Mouse (Mus musculus) heart, embryonic 15.5 days (tissue): Measurements from ENCODE around the gene Gm10300. TPM values are rescaled to one million over a fixed set of nuclear protein-coding genes. Genes with fewer than 3 reads are reported as not detected.

Source experiments
- ATAC-seq: fragments of 200-750 bp; cut with Nextera tagmentation; replicated peaks from 2 replicates; pipeline ENCODE4 v1.8.0; 2017; ENCODE audit warnings: low read depth, moderate TSS enrichment; ENCODE audit not compliant: insufficient number of reproducible peaks, insufficient read depth, low FRiP score
- H3K27ac ChIP-seq: fragments of 300-500 bp; sonication (generic); 2 replicates; pipeline ENCODE4 v1.5.1; 2015; ENCODE audit warnings: mild to moderate bottlenecking, inconsistent platforms
- H3K27me3 ChIP-seq: fragments of 300-500 bp; sonication (generic); 2 replicates; pipeline ENCODE4 v1.6.1; 2015; ENCODE audit warnings: inconsistent platforms
- H3K36me3 ChIP-seq: fragments of 300-500 bp; sonication (generic); 2 replicates; pipeline ENCODE4 v1.6.1; 2015; ENCODE audit warnings: mild to moderate bottlenecking, inconsistent platforms
- H3K4me1 ChIP-seq: fragments of 300-500 bp; sonication (generic); replicated peaks from 2 replicates; pipeline ENCODE4 v1.6.1; 2015; ENCODE audit warnings: inconsistent platforms
- H3K4me2 ChIP-seq: fragments of 300-500 bp; sonication (generic); 2 replicates; pipeline ENCODE4 v1.6.1; 2015; ENCODE audit warnings: inconsistent platforms, mild to moderate bottlenecking, moderate library complexity
- H3K4me3 ChIP-seq: fragments of 300-500 bp; sonication (generic); 2 replicates; pipeline ENCODE4 v1.5.1; 2015; ENCODE audit warnings: mild to moderate bottlenecking, inconsistent platforms
- H3K9ac ChIP-seq: fragments of 300-500 bp; sonication (generic); 2 replicates; pipeline ENCODE4 v1.6.1; 2015; ENCODE audit warnings: mild to moderate bottlenecking, inconsistent platforms
- H3K9me3 ChIP-seq: fragments of 300-500 bp; sonication (generic); replicated peaks from 2 replicates; pipeline ENCODE4 v1.6.1; 2016; ENCODE audit warnings: inconsistent platforms
- WGBS: fragments of 180-500 bp; shearing (Covaris S2); methylation state at CpG from one replicate; pipeline ENCODE4 v1.1.7; 2015; ENCODE audit warnings: mixed read lengths; 5-methylcytosine and 5-hydroxymethylcytosine counted together
- polyA plus RNA-seq: library from polyadenylated mRNA; unstranded; fragments of >200 nt; fragmentation: Nextera tagmentation; extraction: Ambion mirVana; gene quantifications from 2 replicates; pipeline ENCODE4 v1.2.1, GENCODE M21; 2015

Gm10300 gene
- polyA plus RNA-seq, 1 experiment from 2014 or later: 0.10 TPM

DNA sequence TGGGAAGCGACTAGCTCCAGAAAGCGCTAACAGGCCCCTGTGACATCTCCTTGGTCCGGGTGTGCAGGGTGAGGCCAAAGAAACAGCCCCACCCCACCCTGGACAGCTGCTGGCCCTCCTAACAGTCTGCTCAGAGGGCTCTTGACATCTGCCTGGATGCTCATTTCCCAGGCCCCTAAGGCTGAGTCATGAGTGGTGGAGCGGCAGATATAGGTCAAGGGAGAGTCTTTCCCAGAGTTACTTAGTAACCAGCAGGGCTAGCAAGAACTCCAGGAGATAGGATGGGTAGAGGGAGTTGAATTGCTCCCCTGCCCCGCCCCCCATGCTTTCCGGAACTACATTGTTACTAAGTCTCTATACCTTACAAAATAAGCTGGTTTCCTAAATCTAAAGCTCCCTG, 18.6 kb downstream of the Gm10300 start:
- Histone ChIP-seq H3K9ac (no peak overlapping the region), H3K4me1 (no peaks in the 10 kb centered on the region), H3K36me3 (no peaks in the 10 kb centered on the region), H3K27me3 (no peaks in the 10 kb centered on the region), H3K9me3 (no peaks in the 10 kb centered on the region), H3K27ac (no peak overlapping the region), H3K4me2 (no peak overlapping the region), H3K4me3 (no peak overlapping the region)
- no peak for ATAC-seq
- WGBS: 68% methylated on average over 6 of the region's 6 CpGs

DNA sequence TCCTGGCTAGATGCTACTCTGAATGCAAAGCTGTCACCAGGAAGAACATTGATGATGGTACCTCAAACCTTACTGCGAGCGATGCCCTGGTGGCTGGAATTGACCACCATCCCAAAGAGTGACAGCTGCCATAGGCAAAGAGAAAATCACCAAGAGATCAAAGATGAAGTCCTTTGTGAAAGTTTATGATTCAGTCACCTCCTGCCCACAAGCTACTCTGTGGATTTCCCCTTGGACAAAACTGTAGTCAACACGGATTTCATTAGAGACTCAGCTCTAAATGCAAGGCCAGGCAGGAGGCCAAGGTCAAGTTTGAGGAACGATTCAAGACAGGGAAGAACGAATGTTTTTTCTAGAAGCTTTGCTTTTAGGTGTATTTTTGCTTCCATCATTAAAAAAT, 19.4 kb downstream of the Gm10300 start:
- Histone ChIP-seq H3K4me2 (no peak overlapping the region), H3K9ac (no peak overlapping the region), H3K9me3 (no peaks in the 10 kb centered on the region), H3K36me3 (no peaks in the 10 kb centered on the region), H3K4me1 (no peaks in the 10 kb centered on the region), H3K27ac (no peak overlapping the region), H3K27me3 (no peaks in the 10 kb centered on the region), H3K4me3 (no peak overlapping the region)
- no peak for ATAC-seq
- 79% methylated on average over 5 of the region's 5 CpGs for WGBS

DNA sequence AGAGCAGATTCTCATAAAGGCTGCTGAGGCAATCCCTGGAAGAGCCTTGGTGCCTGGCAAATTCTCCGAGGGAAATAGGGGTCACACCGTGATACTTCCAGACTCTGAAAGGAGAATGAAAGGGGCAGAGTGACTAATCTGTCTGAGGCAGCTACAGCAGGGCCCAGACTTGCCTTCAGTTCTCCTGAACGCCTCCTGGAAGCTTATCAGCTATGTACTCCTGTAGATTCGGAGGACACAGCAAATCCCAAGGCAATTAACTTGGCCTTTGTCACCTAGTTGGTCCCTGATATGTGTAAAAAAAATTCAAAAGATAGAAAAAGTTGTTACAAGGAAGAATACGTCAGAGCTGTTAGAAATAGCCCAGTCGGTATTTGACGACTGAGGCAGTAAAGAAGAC, 20.5 kb downstream of the Gm10300 start:
- 58% methylated on average over 7 of the region's 7 CpGs for WGBS
- Histone ChIP-seq H3K4me3 (no peak overlapping the region), H3K4me1 (peaks cover 6% of the 10 kb centered on the region), H3K27me3 (no peaks in the 10 kb centered on the region), H3K27ac (no peak overlapping the region), H3K36me3 (no peaks in the 10 kb centered on the region), H3K9me3 (no peaks in the 10 kb centered on the region), H3K4me2 (no peak overlapping the region), H3K9ac (no peak overlapping the region)
- no peak for ATAC-seq

DNA sequence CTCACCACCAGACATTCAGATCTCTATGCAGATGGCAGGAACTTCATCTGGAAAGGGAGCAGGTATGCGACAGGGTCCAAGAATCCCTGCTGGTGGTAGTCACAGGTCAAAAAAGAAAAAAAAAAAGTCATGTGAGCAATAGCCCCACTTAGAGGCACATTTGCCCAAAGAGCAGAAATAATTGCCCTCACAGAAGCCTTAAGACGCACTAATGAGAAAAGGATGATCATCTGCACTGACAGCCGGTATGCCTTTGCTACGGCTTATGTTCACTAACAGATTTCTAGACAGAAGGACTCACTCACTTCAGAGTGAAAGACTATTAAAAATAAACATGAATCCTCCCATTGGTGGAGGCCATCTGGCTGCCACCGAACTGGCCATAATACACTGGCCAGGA, 25.1 kb downstream of the Gm10300 start:
- Histone ChIP-seq H3K4me2 (no peak overlapping the region), H3K4me3 (no peak overlapping the region), H3K27ac (no peak overlapping the region), H3K27me3 (no peaks in the 10 kb centered on the region), H3K9ac (no peak overlapping the region), H3K36me3 (no peaks in the 10 kb centered on the region), H3K9me3 (no peaks in the 10 kb centered on the region), H3K4me1 (peaks cover 6% of the 10 kb centered on the region)
- 57% methylated on average over 5 of the region's 5 CpGs for WGBS
- no peak for ATAC-seq

DNA sequence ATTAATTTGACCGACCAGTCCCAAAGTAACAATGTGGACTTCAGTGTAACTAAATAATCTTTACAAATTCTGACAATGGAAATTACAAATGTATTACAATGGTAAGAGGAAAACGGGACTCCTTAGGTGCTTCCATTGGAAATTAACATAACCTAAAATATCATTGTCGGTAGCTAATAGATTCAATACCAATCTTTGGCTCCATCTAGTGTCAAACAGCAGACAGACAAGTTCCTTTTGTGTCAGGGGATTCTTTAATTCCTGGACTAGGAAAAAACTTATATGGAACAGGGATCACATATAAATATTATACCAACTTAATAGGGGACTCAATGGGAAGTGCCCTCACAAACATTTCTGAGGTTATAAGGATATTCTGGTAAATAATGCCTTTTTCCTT, 26.7 kb downstream of the Gm10300 start:
- H3K9ac ChIP-seq: no peak overlapping the region
- no peaks in the 10 kb centered on the region for H3K9me3 ChIP-seq
- H3K4me1 ChIP-seq: peaks cover 6% of the 10 kb centered on the region
- no peak overlapping the region for H3K27ac ChIP-seq
- H3K4me3 ChIP-seq: no peak overlapping the region
- no peak for ATAC-seq
- 40% methylated on average over 3 of the region's 3 CpGs for WGBS
- H3K36me3 ChIP-seq: no peaks in the 10 kb centered on the region
- no peak overlapping the region for H3K4me2 ChIP-seq
- H3K27me3 ChIP-seq: no peaks in the 10 kb centered on the region

DNA sequence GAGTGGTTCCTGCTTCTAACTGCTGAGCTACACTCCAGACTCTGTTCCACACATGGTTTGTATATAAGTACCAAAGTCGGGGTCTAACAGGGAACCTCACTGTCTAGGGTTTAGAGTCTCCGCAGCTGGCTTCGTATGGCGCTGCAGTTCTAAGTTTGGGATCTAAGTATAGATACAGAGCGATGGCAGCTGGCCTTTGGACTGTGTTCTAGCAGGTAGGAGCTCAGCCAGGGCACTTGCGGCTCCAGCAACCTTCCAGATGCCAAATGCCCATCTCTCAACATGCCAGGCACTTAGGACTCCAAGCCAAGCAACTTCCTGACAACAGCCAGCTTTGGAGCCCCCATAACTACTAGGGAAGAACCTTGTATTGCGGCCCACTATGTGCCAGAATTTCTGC, 33.7 kb downstream of the Gm10300 start:
- H3K4me2 ChIP-seq: no peak overlapping the region

DNA sequence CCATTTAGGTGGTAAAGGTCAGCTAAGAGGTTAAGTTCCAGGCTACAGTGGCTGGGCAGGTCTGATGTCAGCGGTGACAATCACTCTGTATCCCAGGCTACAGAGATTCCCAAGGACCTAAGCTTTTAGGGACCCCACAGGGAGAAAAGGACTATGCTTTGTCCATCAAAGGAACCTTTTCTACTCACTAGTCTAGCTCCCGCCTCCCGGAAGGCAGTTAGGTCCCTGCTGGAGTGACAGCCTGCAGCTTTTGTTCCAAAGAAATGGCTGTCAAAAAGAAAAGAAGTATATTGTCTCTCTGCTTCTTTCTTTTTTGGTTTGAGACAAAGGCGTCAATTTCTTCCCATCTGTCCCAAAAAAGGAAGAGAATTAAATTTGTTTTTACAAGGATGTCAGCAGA, 36.7 kb downstream of the Gm10300 start:
- Histone ChIP-seq H3K4me3 (no peak overlapping the region), H3K4me2 (no peak overlapping the region), H3K27ac (no peak overlapping the region), H3K9ac (no peak overlapping the region), H3K4me1 (peaks cover 8% of the 10 kb centered on the region), H3K36me3 (no peaks in the 10 kb centered on the region), H3K9me3 (no peaks in the 10 kb centered on the region), H3K27me3 (peaks cover 15% of the 10 kb centered on the region)
- ATAC-seq: no peak
- 87% methylated on average over 4 of the region's 4 CpGs for WGBS

More for the DNA sequence above, 33.7 kb downstream of the Gm10300 start:
- H3K27me3 ChIP-seq: peaks cover 5% of the 10 kb centered on the region
- no peak for ATAC-seq
- peaks cover 2% of the 10 kb centered on the region for H3K4me1 ChIP-seq
- H3K9me3 ChIP-seq: no peaks in the 10 kb centered on the region
- H3K9ac ChIP-seq: no peak overlapping the region
- no peak overlapping the region for H3K4me3 ChIP-seq
- WGBS: 87% methylated on average over 7 of the region's 7 CpGs
- H3K27ac ChIP-seq: no peak overlapping the region
- no peaks in the 10 kb centered on the region for H3K36me3 ChIP-seq

DNA sequence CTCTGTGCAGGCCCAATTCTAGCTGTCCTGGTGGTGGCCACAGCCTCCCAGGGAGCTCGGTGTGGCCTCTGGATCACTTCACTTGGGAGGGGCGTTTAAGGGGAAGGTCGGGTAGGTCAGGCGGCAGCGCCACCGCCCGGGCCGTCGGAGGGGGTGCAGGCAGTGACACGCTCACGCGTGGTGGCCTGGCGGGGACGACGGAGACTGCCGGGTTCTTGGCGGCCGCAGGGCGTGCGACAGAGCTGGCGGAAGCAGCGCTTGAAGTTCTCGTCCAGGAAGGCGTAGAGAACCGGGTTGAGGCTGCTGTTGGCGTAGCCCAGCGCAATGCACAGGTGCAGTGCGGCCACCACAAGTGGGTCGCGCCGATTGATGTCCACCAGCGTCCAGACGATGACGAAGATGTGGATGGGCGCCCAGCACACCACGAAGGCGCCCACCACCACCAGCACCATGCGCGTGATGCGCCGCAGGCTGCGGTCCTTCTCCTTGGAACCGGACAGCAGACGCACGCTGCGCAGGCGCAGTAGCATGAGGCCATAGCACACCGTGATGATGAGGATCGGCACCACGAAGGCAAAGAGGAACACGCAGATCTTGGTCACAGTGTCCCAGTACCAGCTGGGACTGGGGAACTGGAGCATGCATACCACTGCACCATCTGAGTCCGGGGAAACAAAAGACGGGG, 39.1 kb downstream of the Gm10300 start:
- H3K9me3 ChIP-seq: no peaks in the 10 kb centered on the region
- peaks cover 15% of the 10 kb centered on the region for H3K27me3 ChIP-seq
- H3K9ac ChIP-seq: peak overlapping the region; percentile 32
- WGBS: 26% methylated on average over 53 of the region's 53 CpGs
- H3K4me3 ChIP-seq: peak overlapping the region; percentile 44
- peak overlapping the region; percentile 71 for H3K4me2 ChIP-seq
- ATAC-seq: no peak
- no peak overlapping the region for H3K27ac ChIP-seq
- H3K36me3 ChIP-seq: no peaks in the 10 kb centered on the region
- peaks cover 8% of the 10 kb centered on the region for H3K4me1 ChIP-seq

DNA sequence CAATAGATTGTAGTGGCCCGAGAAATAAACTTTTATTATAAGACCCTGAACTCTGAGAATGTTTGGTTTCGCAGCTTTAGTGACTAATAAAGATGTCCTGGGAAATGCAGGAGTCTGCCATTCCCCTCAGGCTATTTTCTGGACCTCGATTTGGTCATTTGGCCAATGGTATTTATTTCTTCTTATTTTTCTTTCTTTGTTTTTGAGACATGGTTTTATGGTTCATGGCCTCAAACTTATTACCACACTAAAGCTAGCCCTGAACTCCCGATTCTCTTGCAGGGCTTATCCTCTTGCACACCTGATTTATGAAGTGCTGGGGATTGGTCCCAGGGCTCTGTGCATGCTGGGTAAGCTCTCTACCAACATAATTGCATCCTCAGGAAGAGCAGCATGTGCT, 41.8 kb downstream of the Gm10300 start:
- no peak for ATAC-seq
- no peak overlapping the region for H3K4me3 ChIP-seq
- H3K4me1 ChIP-seq: peaks cover 8% of the 10 kb centered on the region

DNA sequence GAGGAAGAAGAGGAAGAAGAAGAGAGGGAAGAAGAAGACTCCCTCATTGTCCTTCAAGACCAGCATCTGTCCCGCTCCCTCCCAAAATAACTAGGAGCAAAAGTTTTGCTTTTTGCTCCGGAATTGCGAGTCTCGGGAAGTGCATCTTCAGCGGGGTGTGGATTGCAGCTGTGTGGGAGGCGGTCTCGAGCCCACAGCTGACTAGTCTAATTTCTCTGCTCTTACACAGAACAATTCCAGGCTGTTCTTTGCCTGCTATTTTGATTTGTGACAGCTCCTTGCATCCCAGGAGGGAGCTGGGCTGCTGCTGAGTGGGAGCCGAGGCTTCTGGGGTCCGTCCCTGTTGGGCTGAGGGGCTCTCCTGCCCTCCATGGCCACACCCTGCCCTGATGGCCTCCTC, 45.1 kb downstream of the Gm10300 start:
- no peak for ATAC-seq
- no peaks in the 10 kb centered on the region for H3K36me3 ChIP-seq
- no peaks in the 10 kb centered on the region for H3K4me1 ChIP-seq

More for the DNA sequence above, 41.8 kb downstream of the Gm10300 start:
- WGBS: 78% methylated on average over 4 of the region's 4 CpGs
- Histone ChIP-seq H3K4me2 (no peak overlapping the region), H3K27me3 (peaks cover 12% of the 10 kb centered on the region), H3K9me3 (no peaks in the 10 kb centered on the region), H3K36me3 (no peaks in the 10 kb centered on the region), H3K9ac (no peak overlapping the region), H3K27ac (no peak overlapping the region)

DNA sequence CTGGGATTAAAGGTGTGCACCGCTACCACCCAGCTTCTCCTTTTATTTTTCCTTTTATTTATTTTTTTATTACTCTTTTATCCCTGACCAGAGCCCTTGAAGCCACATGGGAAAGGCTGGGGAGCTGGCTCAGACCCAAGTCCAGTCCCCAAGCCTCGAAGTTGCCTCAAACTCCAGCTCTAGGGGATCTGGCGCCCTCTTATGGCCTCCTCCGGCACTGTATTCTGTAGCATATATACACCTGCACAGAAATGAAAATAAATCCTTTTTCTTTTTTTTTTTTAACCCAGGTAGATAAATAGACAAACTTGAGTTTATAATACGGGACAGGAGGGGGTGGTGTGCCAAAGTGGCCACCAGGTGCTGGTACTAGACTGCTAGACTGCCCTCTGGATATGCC, 47.2 kb downstream of the Gm10300 start:
- WGBS: 76% methylated on average over 5 of the region's 5 CpGs
- Histone ChIP-seq H3K9ac (no peak overlapping the region), H3K27me3 (no peaks in the 10 kb centered on the region; the same call in 1 of the 2 replicates), H3K4me2 (no peak overlapping the region), H3K9me3 (no peaks in the 10 kb centered on the region), H3K4me1 (peaks cover 8% of the 10 kb centered on the region), H3K27ac (no peak overlapping the region), H3K4me3 (no peak overlapping the region), H3K36me3 (no peaks in the 10 kb centered on the region)
- no peak for ATAC-seq

More for the DNA sequence above, 45.1 kb downstream of the Gm10300 start:
- Histone ChIP-seq H3K27ac (no peak overlapping the region), H3K9ac (no peak overlapping the region), H3K4me3 (no peak overlapping the region), H3K4me2 (no peak overlapping the region), H3K27me3 (no peaks in the 10 kb centered on the region; the same call in 1 of the 2 replicates), H3K9me3 (no peaks in the 10 kb centered on the region)
- 62% methylated on average over 9 of the region's 9 CpGs for WGBS

DNA sequence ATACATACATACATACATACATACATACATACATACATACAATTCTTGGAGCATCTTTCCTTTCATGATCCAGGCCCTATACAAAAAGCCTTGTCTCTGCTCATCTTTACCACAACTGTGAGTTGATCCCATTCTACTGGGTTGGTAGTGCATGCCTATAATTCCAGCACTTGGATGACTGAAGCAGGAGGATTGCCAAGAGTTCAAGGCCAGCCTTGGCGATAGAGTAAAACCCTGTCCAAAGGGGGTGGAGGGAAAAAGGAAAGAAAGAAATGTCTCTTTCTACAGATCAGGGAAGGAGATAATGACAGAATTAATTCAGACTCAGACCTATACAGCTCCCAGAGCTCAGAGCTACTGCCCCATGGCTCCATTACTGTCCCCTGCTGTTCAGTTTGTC, 48.7 kb downstream of the Gm10300 start:
- Histone ChIP-seq H3K9ac (no peak overlapping the region), H3K4me2 (no peak overlapping the region), H3K4me1 (peaks cover 14% of the 10 kb centered on the region), H3K36me3 (no peaks in the 10 kb centered on the region), H3K27ac (no peak overlapping the region), H3K4me3 (no peak overlapping the region), H3K9me3 (no peaks in the 10 kb centered on the region), H3K27me3 (no peaks in the 10 kb centered on the region)
- 93% methylated on average over 1 of the region's 1 CpGs for WGBS
- ATAC-seq: no peak
